Mouse (Mus musculus) right cerebral cortex, postnatal 36 days (tissue): ENCODE results near the gene Adm2.

Experiments
- DNase-seq, 2 experiments: peaks; one replicate each; pipeline ENCODE4 v3.0.0; 2022; ENCODE audit warnings: low spot score in 2 of 2, mixed read lengths in 1 of 2

The Adm2 gene

GRCm38 (mm10) chr15:89309962-89310498, 12.5 kb upstream of the Adm2 start:
- DNase-seq, result peak; percentile 54 to 76

DNA sequence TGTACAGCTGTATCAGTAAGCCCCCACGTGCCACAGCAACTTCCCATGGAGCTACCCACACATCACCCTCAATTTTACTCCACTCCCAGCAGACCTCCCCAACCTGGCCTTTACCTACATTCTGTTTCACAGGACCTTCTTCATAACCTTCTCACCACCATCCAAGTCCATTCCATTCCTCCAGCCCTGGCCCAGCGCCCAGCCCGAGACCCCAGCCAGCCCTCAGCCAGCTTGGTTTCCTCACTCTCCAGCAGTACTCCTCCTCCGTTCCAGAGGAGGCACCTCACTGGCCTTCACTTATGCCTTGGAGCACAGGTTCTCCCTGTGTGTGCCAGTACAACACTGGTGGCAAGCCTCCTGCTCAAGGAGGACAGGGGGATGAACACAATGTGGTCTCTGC, 9.2 kb upstream of the Adm2 start:
- DNase-seq, result no peak

DNA sequence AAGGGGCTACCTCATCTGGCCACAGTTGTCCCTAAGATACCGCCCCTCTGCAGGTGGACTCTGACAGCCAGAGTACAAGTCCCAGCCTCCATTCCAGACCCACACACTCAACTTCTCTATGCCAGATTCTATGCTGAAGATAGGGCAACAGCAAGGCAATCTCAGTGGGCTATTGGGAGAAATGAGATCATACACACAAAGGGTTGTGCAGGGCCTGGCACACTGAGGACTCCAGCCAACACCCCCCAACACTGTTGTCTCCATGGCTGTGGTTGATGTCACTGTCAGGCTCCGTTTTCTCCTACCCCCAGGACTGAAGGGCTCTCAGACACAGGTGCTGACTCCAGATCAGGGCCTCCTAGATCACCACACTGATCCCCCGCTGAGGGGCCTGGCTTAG, 8.4 kb upstream of the Adm2 start:
- DNase-seq, result no peak

GRCm38 (mm10) chr15:89314511-89315189, 7.9 kb upstream of the Adm2 start:
- no peak for DNase-seq

GRCm38 (mm10) chr15:89315190-89315731, 7.3 kb upstream of the Adm2 start, which contains the start of gene Sbf1:
Sbf1 (minus strand) TSS chr15:89315311.
- peak; percentile 96 to 98 for DNase-seq

- no peak for DNase-seq
These were observed 6.4 kb upstream of the Adm2 start for GRCm38 (mm10) chr15:89316146-89316545.

DNA sequence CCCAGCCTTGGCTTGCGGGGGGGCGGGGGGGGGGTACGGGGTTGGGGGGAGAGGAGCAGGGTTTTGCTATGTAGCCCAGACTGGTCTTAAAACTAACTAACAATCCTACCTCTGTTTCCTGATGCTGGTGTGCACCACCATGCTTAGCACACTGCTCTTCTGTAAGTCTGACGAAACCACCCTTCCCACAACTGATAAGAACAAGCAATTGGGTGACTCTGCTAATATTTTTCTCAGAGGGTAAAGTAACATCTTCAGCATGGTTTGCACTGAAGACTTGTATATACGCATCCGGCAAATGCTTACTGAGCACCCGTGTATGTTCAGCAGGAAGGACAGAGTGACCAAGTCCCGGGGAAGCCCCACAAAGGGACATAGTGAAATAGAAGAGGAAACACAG, 1.3 kb upstream of the Adm2 start:
- DNase-seq, result no peak

DNA sequence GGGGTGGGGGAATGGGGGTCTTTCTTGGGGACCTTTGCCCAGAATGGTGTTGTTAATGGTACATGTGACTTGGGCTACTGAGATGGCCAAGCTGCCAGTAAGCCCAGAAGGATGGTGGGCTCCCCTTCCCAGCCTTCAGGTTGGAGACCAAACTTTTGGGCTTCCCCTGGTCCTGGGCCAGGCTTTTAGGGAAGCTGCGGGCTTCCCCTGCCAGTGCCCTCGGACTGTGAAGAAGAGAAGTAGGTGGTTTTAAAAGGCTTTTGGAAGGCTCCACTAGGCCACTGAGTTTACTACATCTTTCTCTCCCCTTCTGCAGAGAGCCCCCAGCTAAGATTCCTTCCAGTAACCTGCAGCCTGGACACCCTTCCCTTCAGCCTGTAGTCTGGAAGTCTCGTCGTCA, 1.1 kb downstream of the Adm2 start:
- DNase-seq, result no peak

GRCm38 (mm10) chr15:89326441-89326840, 3.9 kb downstream of the Adm2 start:
- DNase-seq, result no peak

DNA sequence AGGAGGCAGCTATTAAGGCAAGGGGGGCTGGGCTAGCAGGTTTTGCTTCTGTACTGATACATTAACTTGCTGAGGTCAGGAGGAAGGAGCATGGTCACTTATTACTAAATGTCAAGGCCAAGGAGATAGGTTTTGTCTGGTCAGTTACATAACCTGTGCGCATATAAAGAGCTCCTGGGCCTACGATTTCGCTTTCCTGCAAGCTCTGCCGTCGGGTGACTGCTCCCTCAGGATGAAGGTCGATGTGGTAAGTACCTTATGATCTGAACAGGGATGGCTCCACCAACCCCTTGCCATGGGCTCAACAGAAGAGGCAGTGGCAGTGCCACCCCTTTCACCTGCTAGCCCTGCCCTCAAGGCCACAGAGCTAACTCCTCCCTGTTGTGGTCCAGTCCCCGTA, 11.8 kb downstream of the Adm2 start, which contains the start of gene Miox:
Gene Miox, plus strand, starts transcription at position 128 of the 400 bp plus-strand sequence.
- no peak for DNase-seq

DNA sequence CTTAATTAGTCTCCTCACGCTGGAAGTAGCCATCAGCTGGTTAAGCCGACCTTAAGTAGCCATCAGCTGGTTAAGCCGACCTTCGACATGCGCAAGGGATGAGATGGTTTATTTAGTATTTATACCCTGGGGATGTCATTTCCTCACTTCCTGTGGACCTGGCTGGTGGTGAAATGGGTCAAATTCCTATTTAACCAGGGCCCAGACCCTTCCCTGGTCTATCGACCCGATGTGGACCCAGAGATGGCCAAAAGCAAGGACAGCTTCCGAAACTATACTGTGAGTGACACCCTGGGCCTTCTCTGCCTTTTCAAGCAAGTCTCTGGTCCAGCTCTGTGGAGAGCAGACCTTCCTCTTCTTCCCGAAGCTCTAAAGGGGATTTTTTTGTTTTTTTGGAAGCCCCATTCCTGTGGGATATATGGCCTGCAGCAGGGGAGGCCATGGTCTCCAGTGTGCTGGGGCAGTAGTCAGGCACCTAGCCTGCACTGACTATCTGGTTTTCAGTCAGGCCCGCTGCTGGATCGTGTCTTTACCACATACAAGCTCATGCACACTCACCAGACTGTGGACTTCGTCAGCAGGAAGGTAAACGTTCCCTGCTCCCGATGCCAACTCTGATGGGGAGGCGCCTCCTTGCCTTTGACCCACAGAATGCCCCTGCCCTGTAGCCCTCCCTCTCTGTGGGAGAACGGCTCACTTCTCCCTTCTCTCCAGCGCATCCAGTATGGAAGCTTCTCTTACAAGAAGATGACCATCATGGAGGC, 12.4 kb downstream of the Adm2 start:
- DNase-seq, result no peak

DNA sequence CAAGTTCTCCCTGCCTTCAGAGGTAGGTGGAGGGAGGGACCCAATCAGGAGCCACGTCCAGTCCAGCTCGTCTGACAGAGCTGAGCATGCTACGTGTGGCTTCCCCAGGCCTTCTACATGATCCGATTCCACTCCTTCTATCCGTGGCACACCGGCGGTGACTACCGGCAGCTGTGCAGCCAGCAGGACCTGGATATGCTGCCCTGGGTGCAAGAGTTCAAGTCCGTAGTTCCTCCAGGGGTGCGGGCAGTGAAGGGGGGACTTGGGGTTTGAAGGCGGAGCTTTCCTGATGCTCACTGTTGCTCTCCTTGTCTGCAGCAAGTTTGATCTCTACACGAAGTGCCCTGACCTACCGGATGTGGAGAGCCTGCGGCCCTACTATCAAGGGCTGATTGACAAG, 13.9 kb downstream of the Adm2 start:
- no peak for DNase-seq

GRCm38 (mm10) chr15:89339696-89340095, 17.2 kb downstream of the Adm2 start:
- DNase-seq, result no peak

DNA sequence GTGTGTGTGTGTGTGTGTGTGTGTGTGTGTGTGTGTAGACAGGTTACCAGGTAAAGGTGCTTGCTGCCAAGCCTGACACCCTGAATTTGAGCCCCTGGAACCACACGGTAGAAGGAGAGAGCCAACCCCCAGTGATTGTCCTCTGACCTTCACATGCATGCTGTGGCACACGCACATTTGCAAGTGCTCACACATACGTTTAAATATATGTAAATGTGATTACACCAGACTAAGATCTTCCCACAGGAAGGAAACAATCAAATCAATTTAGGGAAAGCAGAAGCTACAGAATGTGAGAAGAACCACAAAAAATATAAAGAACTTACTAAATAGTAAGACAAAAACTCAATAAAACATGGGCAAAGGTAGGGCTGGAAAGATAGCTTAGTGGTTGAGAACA, 17.6 kb downstream of the Adm2 start:
- DNase-seq, result no peak

DNA sequence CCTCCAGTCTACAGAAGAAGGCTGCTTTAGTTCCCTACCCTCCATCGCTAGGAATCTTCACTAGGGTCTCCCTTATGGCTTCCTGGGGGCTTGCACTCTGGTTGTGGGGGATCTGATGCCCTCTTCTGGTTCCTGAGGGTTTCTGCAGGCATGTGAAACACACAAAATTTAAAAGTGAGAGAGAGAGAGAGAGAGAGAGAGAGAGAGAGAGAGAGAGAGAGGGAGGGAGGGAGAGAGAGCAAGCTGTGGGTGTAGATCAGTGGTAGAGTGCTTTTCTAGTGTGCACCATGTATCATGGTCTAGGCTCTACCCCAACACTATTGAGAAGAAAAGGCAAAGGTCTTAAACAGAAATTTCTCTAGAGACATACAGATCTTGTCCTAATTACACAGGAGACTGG, 19.2 kb downstream of the Adm2 start:
- DNase-seq, result no peak

DNA sequence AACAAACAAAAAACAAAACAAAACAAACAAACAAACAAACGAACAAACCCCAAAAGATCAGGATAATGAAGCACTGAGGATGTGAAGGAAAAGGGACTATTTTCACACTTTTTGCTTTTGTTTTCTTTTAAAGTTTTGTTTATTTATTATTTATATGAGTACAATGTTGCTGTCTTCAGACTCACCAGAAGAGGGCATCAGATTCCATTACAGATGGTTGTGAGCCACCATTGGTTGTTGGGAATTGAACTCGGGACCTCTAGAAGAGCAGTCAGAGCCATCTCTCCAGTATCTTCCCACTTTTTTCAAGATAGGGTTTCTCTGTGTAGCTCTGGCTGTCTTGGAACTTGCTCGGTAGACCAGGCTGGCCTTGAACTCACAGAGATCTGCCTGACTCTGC, 20.8 kb downstream of the Adm2 start:
- DNase-seq, result no peak

DNA sequence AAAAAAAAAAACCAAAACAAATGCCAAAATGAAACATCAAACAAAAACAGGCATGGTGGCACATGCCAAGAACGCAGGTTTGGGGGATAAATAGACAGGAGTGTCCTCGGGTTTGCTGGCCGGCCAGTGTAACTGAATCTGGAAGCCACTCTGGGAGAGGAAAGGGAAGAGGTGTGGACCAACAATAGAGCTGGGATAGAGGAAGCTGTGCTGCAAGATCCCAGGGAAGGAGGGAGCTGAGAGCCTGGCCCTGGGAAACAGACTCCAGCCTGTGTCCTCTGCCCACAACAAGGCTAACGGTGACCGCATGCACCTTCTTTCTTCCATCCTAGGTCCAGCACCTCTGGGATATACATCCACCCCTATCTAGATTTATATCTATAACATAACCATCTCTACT, 27.9 kb downstream of the Adm2 start:
- no peak for DNase-seq

GRCm38 (mm10) chr15:89351302-89351701, 28.8 kb downstream of the Adm2 start:
- DNase-seq, result no peak

DNA sequence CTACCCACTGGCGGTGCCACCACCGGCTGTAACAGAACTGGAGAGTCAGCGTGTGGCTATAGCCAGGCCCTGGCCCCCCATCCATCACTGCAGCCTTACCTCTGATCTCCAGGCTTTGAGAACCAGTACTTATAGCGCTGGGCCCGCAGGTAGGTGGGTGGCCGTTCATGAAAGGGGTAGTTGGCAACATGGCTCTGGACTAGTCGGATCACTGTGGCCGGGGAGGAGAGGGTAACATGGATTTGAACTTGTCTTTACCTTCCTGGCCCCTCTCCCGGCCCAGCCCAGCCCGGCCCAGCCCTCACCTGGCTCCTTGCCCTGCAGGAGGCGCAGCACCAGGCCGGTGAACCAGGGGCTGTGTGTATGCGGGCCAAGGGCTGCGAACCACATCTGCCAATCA, 29.5 kb downstream of the Adm2 start:
- DNase-seq, result no peak

- no peak for DNase-seq
These were observed 30.3 kb downstream of the Adm2 start for GRCm38 (mm10) chr15:89352795-89353194.

GRCm38 (mm10) chr15:89353837-89354236, 31.3 kb downstream of the Adm2 start:
- DNase-seq, result no peak

GRCm38 (mm10) chr15:89354455-89354854, 31.9 kb downstream of the Adm2 start:
- no peak for DNase-seq
